Mouse (Mus musculus) bone marrow, adult 2 months (tissue): ENCODE measurements around the gene Gpm6b. TPM values are rescaled to one million over a fixed set of nuclear protein-coding genes. Genes with fewer than 3 reads are reported as not detected.

Source experiments
- H3K27ac ChIP-seq: fragments of 200-500 bp; 2 replicates; pipeline ENCODE4 v1.5.1; 2012; ENCODE audit warnings: low read depth, mild to moderate bottlenecking, control low read depth, inconsistent platforms, low read length; ENCODE audit not compliant: control insufficient read depth, poor library complexity, insufficient read depth
- H3K4me1 ChIP-seq: fragments of 200-500 bp; 2 replicates; pipeline ENCODE4 v1.6.1; 2011; ENCODE audit warnings: low read length; ENCODE audit not compliant: control insufficient read depth, insufficient read depth
- H3K4me3 ChIP-seq: fragments of 200-500 bp; replicated peaks from 2 replicates; pipeline ENCODE3; 2011; ENCODE audit warnings: mild to moderate bottlenecking, low read depth, low read length, control low read depth; ENCODE audit not compliant: control insufficient read depth
- CTCF ChIP-seq: fragments of 200-500 bp; IDR thresholded peaks from 2 replicates; pipeline ENCODE4 v1.5.1; 2011; ENCODE audit warnings: low read length, control low read depth; ENCODE audit not compliant: control insufficient read depth, insufficient read depth
- POLR2A ChIP-seq: fragments of 200-500 bp; IDR thresholded peaks from 2 replicates; pipeline ENCODE4 v1.6.1; 2011; ENCODE audit warnings: low read depth, mild to moderate bottlenecking, control low read depth, low read length, borderline replicate concordance; ENCODE audit not compliant: control insufficient read depth
- WGBS: fragments of 180-500 bp; shearing (Covaris S2); methylation state at CpG from one replicate; pipeline ENCODE4 v1.1.7; 2018; 5-methylcytosine and 5-hydroxymethylcytosine counted together
- polyA plus RNA-seq: library from polyadenylated mRNA; stranded (reverse); fragments of >200 nt; gene quantifications from 2 replicates; pipeline ENCODE4 v1.2.4, GENCODE M21; 2011; ENCODE audit warnings: low replicate concordance; ENCODE audit not compliant: missing spikeins, insufficient read depth, insufficient read length

The Gpm6b gene
- polyA plus RNA-seq, 1 experiment: 5.7 TPM

DNA sequence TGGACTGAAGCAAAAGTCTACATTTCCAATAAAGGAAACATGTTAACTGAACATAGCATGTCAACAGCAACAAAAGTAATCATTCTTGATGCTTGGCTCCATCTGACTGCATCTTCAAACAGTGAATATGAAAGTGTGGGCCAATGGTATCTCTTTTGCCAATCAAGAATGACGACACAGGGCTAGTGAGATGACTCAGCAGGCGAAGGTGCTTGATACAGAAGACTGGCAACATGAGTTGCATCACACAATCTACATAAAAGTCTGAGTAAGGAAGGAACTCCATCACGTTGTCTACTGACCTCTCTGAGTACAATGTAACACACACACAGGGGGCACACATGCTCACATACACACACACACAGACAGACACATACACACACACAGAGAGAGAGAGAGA, 9.0 kb upstream of the Gpm6b start:
- 42% methylated on average over 3 of the region's 3 CpGs for WGBS
- no peak overlapping the region for H3K4me3 ChIP-seq
- no peaks in the 10 kb centered on the region for H3K4me1 ChIP-seq
- no peak overlapping the region for H3K27ac ChIP-seq
- TF ChIP-seq CTCF: no peak
- TF ChIP-seq POLR2A: no peak

- H3K4me3 ChIP-seq: no peak overlapping the region
- no peak overlapping the region for H3K27ac ChIP-seq
- 67% methylated on average over 6 of the region's 6 CpGs for WGBS
- H3K4me1 ChIP-seq: no peaks in the 10 kb centered on the region
- TF ChIP-seq CTCF: no peak
- TF ChIP-seq POLR2A: no peak
Measured at GRCm38 (mm10) chrX:166230515-166231267, 8.0 kb upstream of the Gpm6b start.

DNA sequence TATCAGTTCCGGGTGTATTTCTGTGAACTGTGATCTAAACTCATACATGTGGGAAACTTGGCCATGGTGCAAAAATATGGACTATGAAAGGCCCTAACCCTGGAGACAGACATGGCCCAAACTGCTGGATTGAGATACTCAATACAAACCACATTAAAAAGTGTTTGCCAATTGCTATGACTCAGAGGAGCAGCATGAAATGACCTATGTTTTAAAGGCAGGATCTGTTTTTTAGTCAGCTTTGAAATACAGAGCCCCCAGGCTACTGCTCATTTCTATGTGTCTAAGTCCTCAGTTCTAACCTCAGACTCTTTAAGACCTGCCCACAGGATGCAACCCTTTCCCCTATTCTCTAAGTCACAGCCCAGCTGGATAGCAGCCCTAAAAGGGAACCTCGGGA, 2.6 kb upstream of the Gpm6b start:
- 43% methylated on average over 2 of the region's 2 CpGs for WGBS
- Histone ChIP-seq H3K4me1 (no peaks in the 10 kb centered on the region), H3K27ac (no peak overlapping the region), H3K4me3 (no peak overlapping the region)
- TF ChIP-seq CTCF: no peak
- no peak for TF ChIP-seq POLR2A

DNA sequence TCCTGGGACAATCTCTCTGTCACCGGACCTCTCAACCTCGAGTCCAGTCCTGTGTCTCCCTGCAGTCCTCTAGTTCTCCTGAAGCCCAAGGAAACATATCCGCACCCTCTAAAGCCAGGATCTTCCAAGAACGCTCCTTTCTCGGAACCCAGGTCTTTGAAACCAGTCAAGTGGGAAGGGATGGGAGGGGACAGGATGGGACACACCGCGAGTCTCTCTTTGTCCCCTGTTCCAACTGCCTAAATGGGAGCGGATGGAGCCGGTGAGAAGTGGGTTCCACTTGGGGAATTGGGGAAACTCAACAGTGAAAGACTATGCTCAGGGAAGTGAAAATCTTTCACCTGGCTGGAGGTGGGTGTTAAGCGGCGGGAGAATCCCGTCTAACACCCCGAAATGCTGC, 809 bp downstream of the Gpm6b start:
- TF ChIP-seq CTCF (no peak), POLR2A (no peak)
- no peaks in the 10 kb centered on the region for H3K4me1 ChIP-seq
- WGBS: 19% methylated on average over 13 of the region's 13 CpGs
- H3K4me3 ChIP-seq: no peak overlapping the region
- H3K27ac ChIP-seq: no peak overlapping the region

DNA sequence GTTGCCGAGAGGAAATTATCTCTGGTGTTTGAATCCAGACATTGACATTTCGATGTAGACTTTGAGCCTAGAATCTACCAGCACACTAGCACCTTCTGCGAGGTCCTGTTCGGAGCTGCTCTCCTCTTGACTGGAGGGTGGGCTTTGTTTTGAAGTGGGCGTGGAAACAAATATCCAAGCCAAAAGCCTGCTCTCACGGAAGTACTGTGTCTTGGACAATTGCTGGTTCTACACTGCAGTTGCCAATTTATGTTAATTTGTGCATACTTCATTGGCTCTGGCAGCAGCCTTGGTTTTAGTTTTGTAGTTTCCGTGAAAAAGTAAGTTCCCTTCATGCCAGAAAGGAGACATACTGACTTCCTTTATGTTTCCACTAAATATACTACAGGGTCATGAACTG, 2.0 kb downstream of the Gpm6b start:
- Histone ChIP-seq H3K27ac (no peak overlapping the region), H3K4me1 (no peaks in the 10 kb centered on the region), H3K4me3 (no peak overlapping the region)
- WGBS: 74% methylated on average over 7 of the region's 7 CpGs
- TF ChIP-seq POLR2A: no peak
- no peak for TF ChIP-seq CTCF

DNA sequence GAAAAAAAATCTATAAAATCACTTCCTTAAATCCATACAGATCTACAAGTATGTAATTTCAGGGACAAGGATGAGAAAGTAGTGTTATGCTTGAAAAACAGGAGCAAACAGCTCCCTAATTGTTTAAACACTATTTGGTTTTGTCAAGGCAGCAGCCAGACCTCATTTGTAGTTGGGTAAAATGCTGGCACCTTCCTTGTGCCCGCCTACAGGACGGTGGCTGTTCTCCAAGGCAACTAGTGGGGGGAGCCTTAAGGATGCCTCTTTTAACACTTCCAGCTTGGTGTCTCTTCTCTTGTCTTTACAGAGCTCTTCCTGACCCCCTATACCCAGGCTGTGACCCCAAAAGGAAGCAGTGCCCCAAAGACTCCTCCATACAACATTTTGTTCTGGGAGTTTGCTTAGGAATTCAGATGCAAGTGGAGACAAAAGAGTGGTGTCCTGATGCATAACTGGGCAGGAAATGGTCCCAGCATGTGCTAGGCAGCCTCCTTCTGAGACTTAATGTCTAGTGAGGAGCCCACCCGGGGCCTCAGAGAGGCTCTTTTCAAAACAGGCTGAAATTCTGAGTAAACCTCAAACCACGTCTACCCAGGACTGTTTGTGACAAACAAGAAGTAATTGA, 4.7 kb downstream of the Gpm6b start:
- TF ChIP-seq POLR2A (no peak), CTCF (no peak)
- H3K27ac ChIP-seq: no peak overlapping the region
- H3K4me1 ChIP-seq: no peaks in the 10 kb centered on the region
- no peak overlapping the region for H3K4me3 ChIP-seq
- WGBS: 61% methylated on average over 4 of the region's 4 CpGs

DNA sequence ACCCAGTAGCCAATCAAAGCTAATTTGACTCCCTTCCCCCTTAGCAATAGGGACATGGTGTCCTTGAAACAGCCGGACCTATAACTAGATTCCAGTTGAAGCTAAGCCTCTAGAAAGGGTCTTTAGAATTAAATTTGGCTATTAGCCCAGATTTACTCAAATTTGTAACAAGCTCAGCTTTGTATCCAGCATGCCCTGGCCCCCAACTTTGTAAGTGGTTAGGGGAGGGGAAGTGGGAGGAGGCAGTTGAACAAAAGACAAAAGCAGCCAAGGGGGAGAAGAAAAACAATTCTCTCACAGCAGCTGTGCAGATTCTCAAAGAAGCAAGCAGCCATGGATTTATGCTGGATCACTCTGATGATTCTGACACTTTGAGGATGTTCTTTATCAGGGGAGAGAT, 32.8 kb downstream of the Gpm6b start:
- WGBS: 57% methylated on average over 1 of the region's 1 CpGs
- Histone ChIP-seq H3K27ac (no peak overlapping the region), H3K4me1 (no peaks in the 10 kb centered on the region), H3K4me3 (no peak overlapping the region)
- TF ChIP-seq POLR2A (no peak), CTCF (no peak)

DNA sequence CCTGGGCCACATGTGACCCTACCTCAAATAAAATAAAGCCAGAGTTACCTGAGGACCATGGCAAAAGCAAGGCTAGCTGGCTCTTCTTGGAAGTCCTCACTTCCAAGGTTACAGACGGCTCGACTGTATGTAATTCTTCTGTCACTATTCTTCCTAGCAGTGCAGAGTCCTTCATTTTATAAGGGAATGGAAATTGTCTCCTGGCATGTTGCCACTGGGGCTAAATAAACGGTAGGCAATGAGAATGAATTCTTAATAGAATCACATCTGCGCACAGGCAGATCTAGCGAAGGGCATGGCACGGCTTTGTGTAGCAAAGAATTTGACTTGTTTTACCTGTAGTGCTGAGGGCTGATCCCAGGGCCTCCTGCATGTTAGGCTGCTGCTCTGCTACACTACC, 33.9 kb downstream of the Gpm6b start:
- Histone ChIP-seq H3K27ac (no peak overlapping the region), H3K4me3 (no peak overlapping the region), H3K4me1 (no peaks in the 10 kb centered on the region)
- 82% methylated on average over 6 of the region's 6 CpGs for WGBS
- TF ChIP-seq POLR2A (no peak), CTCF (no peak)
